Mouse (Mus musculus): ENCODE results near the gene Gm14459. TPM values are rescaled to one million over a fixed set of nuclear protein-coding genes. Genes with fewer than 3 reads are reported as not detected.

Gm14459 gene
- not detected in 2 replicates for polyA plus RNA-seq (2012; rRNA removed; ENCODE audit: low replicate concordance)

DNA sequence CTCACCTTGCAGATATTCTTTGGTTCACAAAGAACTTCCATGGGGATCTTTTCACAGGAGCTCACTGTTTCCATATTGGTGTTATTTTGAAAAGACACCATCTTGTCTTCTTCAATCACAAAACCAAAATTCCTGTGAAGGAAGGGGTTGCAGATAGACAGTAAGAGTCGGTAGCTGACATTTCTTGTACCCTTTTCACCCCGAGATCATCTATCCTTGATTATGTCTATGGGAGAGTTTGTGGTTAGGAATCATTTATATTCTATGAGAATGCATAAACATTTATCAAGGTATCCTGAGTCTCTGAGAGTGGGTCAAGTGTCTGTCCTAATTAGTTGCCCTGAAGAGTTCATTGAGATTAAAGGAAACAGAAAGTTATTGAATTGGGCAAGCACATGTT lies at the start of gene Gm14459:
Gene Gm14459 (minus strand): TSS at position 101 of the 400 bp plus-strand sequence.

DNA sequence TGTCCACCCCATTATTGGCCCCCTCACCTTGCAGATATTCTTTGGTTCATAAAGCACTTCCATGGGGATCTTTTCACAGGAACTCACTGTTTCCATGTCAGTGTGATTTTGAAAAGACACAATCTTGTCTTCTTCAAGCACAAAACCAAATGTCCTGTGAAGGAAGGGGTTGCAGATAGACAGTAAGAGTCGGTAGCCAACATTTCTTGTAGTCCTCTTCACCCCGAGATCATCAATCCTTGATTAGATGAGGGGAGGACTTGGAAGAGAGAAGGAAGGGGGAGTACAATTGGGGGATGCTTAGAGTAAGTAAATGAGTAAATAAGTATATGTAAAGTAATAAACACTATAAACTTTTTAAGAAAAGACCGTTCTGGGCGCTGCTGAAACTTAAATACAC lies 23.4 kb upstream of the Gm14459 start, which contains the start of gene Ssxb6:
Gene Ssxb6 (minus strand): TSS at position 101 of the 400 bp plus-strand sequence.

Other genes with a start within 250 kb of the Gm14459 start
- not detected in 2 replicates for gene Ssxb10, start 197.5 kb downstream of the Gm14459 start, polyA plus RNA-seq (2012; rRNA removed; ENCODE audit: low replicate concordance)
- gene Ssxb9, start 158.0 kb downstream of the Gm14459 start, polyA plus RNA-seq (2012; rRNA removed; ENCODE audit: low replicate concordance) = not detected in 2 replicates
- not detected in 2 replicates for gene Ssxb1, start 111.6 kb downstream of the Gm14459 start, polyA plus RNA-seq (2012; rRNA removed; ENCODE audit: low replicate concordance)
- gene Ssxb2, start 63.2 kb downstream of the Gm14459 start, polyA plus RNA-seq (2012; rRNA removed; ENCODE audit: low replicate concordance) = not detected in 2 replicates
- not detected in 2 replicates for gene Ssxb6, start 23.3 kb upstream of the Gm14459 start, polyA plus RNA-seq (2012; rRNA removed; ENCODE audit: low replicate concordance)
- not detected in 2 replicates for gene Ssxb3, start 66.9 kb upstream of the Gm14459 start, polyA plus RNA-seq (2012; rRNA removed; ENCODE audit: low replicate concordance)
- not detected in 2 replicates for gene Ssxb8, start 165.9 kb upstream of the Gm14459 start, polyA plus RNA-seq (2012; rRNA removed; ENCODE audit: low replicate concordance)
- gene Ssx9, start 223.5 kb upstream of the Gm14459 start, polyA plus RNA-seq (2012; rRNA removed; ENCODE audit: low replicate concordance) = not detected in 2 replicates

Data from subcutaneous adipose tissue, adult 2 months (tissue).